Mouse (Mus musculus): Measurements from ENCODE around the gene Per1. TPM values are rescaled to one million over a fixed set of nuclear protein-coding genes. Genes with fewer than 3 reads are reported as not detected.

The Per1 gene
- polyA plus RNA-seq, 1 experiment from 2014 or later: 10.5 TPM

GRCm38 (mm10) chr11:69067601-69068000, 27.4 kb upstream of the Per1 start:
- no peaks in the 10 kb centered on the region for H3K27me3 ChIP-seq (ENCODE audit: control insufficient read depth, insufficient read depth, low read length)
- no peak overlapping the region for H3K9ac ChIP-seq (replicated peaks; ENCODE audit: low read depth, low read length)
- no peaks in the 10 kb centered on the region for H3K36me3 ChIP-seq (ENCODE audit: control insufficient read depth, insufficient read depth, low read length)
- H3K4me3 ChIP-seq (ENCODE audit: low read depth, low read length): no peak overlapping the region
- H3K9me3 ChIP-seq (ENCODE audit: control insufficient read depth, low read depth, low read length): no peaks in the 10 kb centered on the region
- no peak for ATAC-seq (ENCODE audit: insufficient number of reproducible peaks, insufficient read depth, low FRiP score, low read depth)
- no peak overlapping the region for H3K4me2 ChIP-seq (replicated peaks; ENCODE audit: low read depth, low read length)
- 45% methylated on average over 6 of the region's 6 CpGs for whole genome bisulfite sequencing
- peaks cover 17% of the 10 kb centered on the region for H3K4me1 ChIP-seq (ENCODE audit: control insufficient read depth, insufficient read depth, low read length)
- H3K27ac ChIP-seq (ENCODE audit: low read length): no peak overlapping the region

DNA sequence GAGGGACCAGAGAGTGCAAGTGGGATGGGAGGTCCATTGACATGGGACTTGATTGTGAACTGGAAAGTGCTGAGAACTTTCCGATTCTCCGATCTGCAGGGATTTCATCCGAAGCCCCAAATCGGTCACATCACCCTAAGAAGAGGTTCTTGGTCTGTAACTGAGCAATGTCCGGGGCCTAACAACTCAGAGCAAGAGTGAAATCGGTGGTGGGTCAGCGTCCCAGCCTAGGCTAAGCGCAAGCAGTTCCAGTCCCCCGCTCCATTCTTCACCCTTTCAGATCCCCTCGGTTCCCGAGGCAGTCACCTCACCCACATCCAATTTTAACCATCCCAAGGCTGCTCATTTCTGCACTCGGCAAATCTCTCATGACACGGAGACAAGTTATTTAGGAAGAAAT, 24.9 kb upstream of the Per1 start:
- Histone ChIP-seq H3K9me3 (ENCODE audit: control insufficient read depth, low read depth, low read length) (no peaks in the 10 kb centered on the region), H3K27ac (ENCODE audit: low read length) (peak overlapping the region; percentile 95), H3K4me1 (ENCODE audit: control insufficient read depth, insufficient read depth, low read length) (peaks cover 21% of the 10 kb centered on the region), H3K4me2 (replicated peaks; ENCODE audit: low read depth, low read length) (peak overlapping the region; percentile 52), H3K27me3 (ENCODE audit: control insufficient read depth, insufficient read depth, low read length) (no peaks in the 10 kb centered on the region), H3K4me3 (ENCODE audit: low read depth, low read length) (peak overlapping the region; percentile 60), H3K36me3 (ENCODE audit: control insufficient read depth, insufficient read depth, low read length) (no peaks in the 10 kb centered on the region), H3K9ac (replicated peaks; ENCODE audit: low read depth, low read length) (peak overlapping the region; percentile 70)
- under 1% methylated on average over 13 of the region's 13 CpGs for WGBS
- no peak for ATAC-seq (ENCODE audit: insufficient number of reproducible peaks, insufficient read depth, low FRiP score, low read depth)

GRCm38 (mm10) chr11:69070590-69071222, 24.3 kb upstream of the Per1 start, which contains the start of gene Tmem107:
Gene Tmem107, plus strand, starts transcription at chr11:69070806.
- WGBS: under 1% methylated on average over 47 of the region's 47 CpGs
- Histone ChIP-seq H3K27me3 (ENCODE audit: control insufficient read depth, insufficient read depth, low read length) (no peaks in the 10 kb centered on the region), H3K4me1 (ENCODE audit: control insufficient read depth, insufficient read depth, low read length) (peaks cover 21% of the 10 kb centered on the region), H3K9me3 (ENCODE audit: control insufficient read depth, low read depth, low read length) (no peaks in the 10 kb centered on the region), H3K9ac (replicated peaks; ENCODE audit: low read depth, low read length) (peak within 1 kb of the TSS; percentile 70), H3K27ac (ENCODE audit: low read length) (peak within 1 kb of the TSS; percentile 95), H3K36me3 (ENCODE audit: control insufficient read depth, insufficient read depth, low read length) (no peaks in the 10 kb centered on the region), H3K4me3 (ENCODE audit: low read depth, low read length) (peak within 1 kb of the TSS; percentile 60), H3K4me2 (replicated peaks; ENCODE audit: low read depth, low read length) (peak within 1 kb of the TSS; percentile 52)
- ATAC-seq (ENCODE audit: insufficient number of reproducible peaks, insufficient read depth, low FRiP score, low read depth): peak; percentile 93

- Histone ChIP-seq H3K4me2 (replicated peaks; ENCODE audit: low read depth, low read length) (peak overlapping the region; percentile 52), H3K27me3 (ENCODE audit: control insufficient read depth, insufficient read depth, low read length) (no peaks in the 10 kb centered on the region), H3K27ac (ENCODE audit: low read length) (peak overlapping the region; percentile 95; the same call in 1 of the 2 replicates), H3K36me3 (ENCODE audit: control insufficient read depth, insufficient read depth, low read length) (no peaks in the 10 kb centered on the region), H3K9me3 (ENCODE audit: control insufficient read depth, low read depth, low read length) (no peaks in the 10 kb centered on the region), H3K4me1 (ENCODE audit: control insufficient read depth, insufficient read depth, low read length) (peaks cover 21% of the 10 kb centered on the region), H3K4me3 (ENCODE audit: low read depth, low read length) (peak overlapping the region; percentile 60), H3K9ac (replicated peaks; ENCODE audit: low read depth, low read length) (peak overlapping the region; percentile 70; the same call in 1 of the 2 replicates)
- WGBS: 22% methylated on average over 9 of the region's 9 CpGs
- ATAC-seq (ENCODE audit: insufficient number of reproducible peaks, insufficient read depth, low FRiP score, low read depth): no peak
These were observed 23.8 kb upstream of the Per1 start for GRCm38 (mm10) chr11:69071262-69071661.

- 77% methylated on average over 11 of the region's 11 CpGs for WGBS
- Histone ChIP-seq H3K9ac (replicated peaks; ENCODE audit: low read depth, low read length) (no peak overlapping the region; the same call in 1 of the 2 replicates), H3K27ac (ENCODE audit: low read length) (peak overlapping the region; percentile 96), H3K4me2 (replicated peaks; ENCODE audit: low read depth, low read length) (peak overlapping the region; percentile 45; the same call in 1 of the 2 replicates), H3K36me3 (ENCODE audit: control insufficient read depth, insufficient read depth, low read length) (no peaks in the 10 kb centered on the region), H3K4me1 (ENCODE audit: control insufficient read depth, insufficient read depth, low read length) (peaks cover 21% of the 10 kb centered on the region), H3K9me3 (ENCODE audit: control insufficient read depth, low read depth, low read length) (no peaks in the 10 kb centered on the region), H3K27me3 (ENCODE audit: control insufficient read depth, insufficient read depth, low read length) (no peaks in the 10 kb centered on the region), H3K4me3 (ENCODE audit: low read depth, low read length) (peak overlapping the region; percentile 24; the same call in 1 of the 2 replicates)
- no peak for ATAC-seq (ENCODE audit: insufficient number of reproducible peaks, insufficient read depth, low FRiP score, low read depth)
These were observed 22.8 kb upstream of the Per1 start for GRCm38 (mm10) chr11:69072234-69072633.

DNA sequence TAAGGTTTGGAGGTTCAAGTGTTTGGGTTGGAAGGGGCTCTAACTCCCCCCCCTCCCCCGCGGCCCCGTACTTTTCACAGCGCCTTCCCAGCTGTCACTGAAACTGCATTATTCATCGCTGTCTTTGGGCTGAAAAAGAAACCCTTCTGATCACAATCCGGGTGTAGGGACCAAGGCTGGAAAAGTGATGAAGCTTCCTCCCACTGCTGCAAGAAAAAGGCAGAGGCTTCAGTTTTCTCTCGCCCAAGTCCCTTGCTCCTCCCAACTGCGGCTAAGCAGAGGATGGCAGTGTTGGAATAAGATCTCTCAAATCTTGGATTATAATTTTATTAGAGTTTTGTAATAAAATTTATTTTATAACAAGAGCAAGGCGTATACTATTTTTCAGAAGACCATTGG, 22.4 kb upstream of the Per1 start:
- no peak overlapping the region; the same call in 1 of the 2 replicates for H3K9ac ChIP-seq (replicated peaks; ENCODE audit: low read depth, low read length)
- no peaks in the 10 kb centered on the region for H3K27me3 ChIP-seq (ENCODE audit: control insufficient read depth, insufficient read depth, low read length)
- H3K4me2 ChIP-seq (replicated peaks; ENCODE audit: low read depth, low read length): peak overlapping the region; percentile 45
- no peak for ATAC-seq (ENCODE audit: insufficient number of reproducible peaks, insufficient read depth, low FRiP score, low read depth)
- peak overlapping the region; percentile 96 for H3K27ac ChIP-seq (ENCODE audit: low read length)
- no peaks in the 10 kb centered on the region for H3K9me3 ChIP-seq (ENCODE audit: control insufficient read depth, low read depth, low read length)
- no peaks in the 10 kb centered on the region for H3K36me3 ChIP-seq (ENCODE audit: control insufficient read depth, insufficient read depth, low read length)
- 3% methylated on average over 9 of the region's 9 CpGs for WGBS
- H3K4me3 ChIP-seq (ENCODE audit: low read depth, low read length): peak overlapping the region; percentile 24
- H3K4me1 ChIP-seq (ENCODE audit: control insufficient read depth, insufficient read depth, low read length): peaks cover 19% of the 10 kb centered on the region

DNA sequence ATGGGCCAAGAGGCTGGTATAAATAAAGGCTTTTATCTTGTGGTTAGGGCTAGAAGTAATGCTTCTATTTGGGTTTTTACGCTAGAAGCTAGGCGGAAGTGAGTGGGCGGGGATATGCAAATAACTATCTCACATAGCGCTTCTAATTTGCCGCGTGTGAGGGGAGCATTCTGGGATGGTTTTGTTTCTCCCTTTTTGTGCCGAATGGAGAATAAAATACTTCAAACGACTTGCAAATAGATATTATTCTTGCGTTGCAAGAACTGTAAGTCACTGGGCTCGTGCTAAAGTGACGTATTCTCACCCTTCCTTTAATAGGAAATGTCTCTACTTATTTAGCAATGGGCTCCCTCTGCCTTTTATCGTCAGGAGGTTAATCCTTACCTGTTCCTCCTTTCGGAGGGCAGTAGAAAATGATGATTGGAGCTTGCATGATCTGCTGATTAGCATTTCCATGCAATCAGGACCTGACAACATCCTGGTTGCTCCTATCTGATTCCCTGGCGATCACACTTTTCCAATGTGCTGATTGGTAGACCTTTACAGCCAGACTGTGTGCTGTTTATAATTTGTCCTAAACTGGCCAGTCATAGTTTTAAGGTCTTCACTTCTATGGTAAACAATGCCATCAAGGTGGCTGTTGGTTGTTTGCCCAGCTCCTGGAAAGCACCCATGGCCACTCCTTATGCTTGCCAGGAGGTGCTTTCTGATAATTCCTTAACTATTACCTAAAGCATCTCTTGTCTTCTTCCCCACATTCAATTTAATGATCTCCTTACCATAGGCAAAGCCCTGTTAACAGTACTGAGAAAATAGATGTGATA, 21.7 kb upstream of the Per1 start:
- no peaks in the 10 kb centered on the region for H3K27me3 ChIP-seq (ENCODE audit: control insufficient read depth, insufficient read depth, low read length)
- H3K9me3 ChIP-seq (ENCODE audit: control insufficient read depth, low read depth, low read length): no peaks in the 10 kb centered on the region
- peak overlapping the region; percentile 96 for H3K27ac ChIP-seq (ENCODE audit: low read length)
- H3K4me1 ChIP-seq (ENCODE audit: control insufficient read depth, insufficient read depth, low read length): peaks cover 18% of the 10 kb centered on the region
- peak overlapping the region; percentile 24 for H3K4me3 ChIP-seq (ENCODE audit: low read depth, low read length)
- under 1% methylated on average over 14 of the region's 14 CpGs for WGBS
- H3K4me2 ChIP-seq (replicated peaks; ENCODE audit: low read depth, low read length): peak overlapping the region; percentile 45
- ATAC-seq (ENCODE audit: insufficient number of reproducible peaks, insufficient read depth, low FRiP score, low read depth): peak; percentile 50
- H3K36me3 ChIP-seq (ENCODE audit: control insufficient read depth, insufficient read depth, low read length): no peaks in the 10 kb centered on the region
- H3K9ac ChIP-seq (replicated peaks; ENCODE audit: low read depth, low read length): peak overlapping the region; percentile 39; the same call in 1 of the 2 replicates

GRCm38 (mm10) chr11:69073951-69074775, 20.9 kb upstream of the Per1 start:
- ATAC-seq (ENCODE audit: insufficient number of reproducible peaks, insufficient read depth, low FRiP score, low read depth): no peak
- Histone ChIP-seq H3K27ac (ENCODE audit: low read length) (peak overlapping the region; percentile 96; the same call in 1 of the 2 replicates), H3K36me3 (ENCODE audit: control insufficient read depth, insufficient read depth, low read length) (no peaks in the 10 kb centered on the region), H3K4me2 (replicated peaks; ENCODE audit: low read depth, low read length) (0 out of 2 replicates have a peak overlapping the region, but pooled peaks have one; percentile 45), H3K27me3 (ENCODE audit: control insufficient read depth, insufficient read depth, low read length) (no peaks in the 10 kb centered on the region), H3K4me3 (ENCODE audit: low read depth, low read length) (no peak overlapping the region), H3K9me3 (ENCODE audit: control insufficient read depth, low read depth, low read length) (no peaks in the 10 kb centered on the region), H3K9ac (replicated peaks; ENCODE audit: low read depth, low read length) (no peak overlapping the region), H3K4me1 (ENCODE audit: control insufficient read depth, insufficient read depth, low read length) (peaks cover 18% of the 10 kb centered on the region)
- WGBS: 45% methylated on average over 6 of the region's 6 CpGs
